Mouse (Mus musculus) WW6 (cell line): ENCODE data around the gene Gm21970.

Source experiments
- DNase-seq: peaks from one replicate; pipeline ENCODE4 v3.0.0-alpha.2; 2013; ENCODE audit warnings: low read depth, low spot score

The Gm21970 gene

GRCm38 (mm10) chr16:91401569-91402165, 10.1 kb downstream of the Gm21970 start:
- no peak for DNase-seq

- no peak for DNase-seq
These were observed 12.3 kb downstream of the Gm21970 start for GRCm38 (mm10) chr16:91403784-91404183.

GRCm38 (mm10) chr16:91404187-91404586, 12.7 kb downstream of the Gm21970 start:
- no peak for DNase-seq

GRCm38 (mm10) chr16:91404828-91405577, 13.5 kb downstream of the Gm21970 start:
- no peak for DNase-seq

DNA sequence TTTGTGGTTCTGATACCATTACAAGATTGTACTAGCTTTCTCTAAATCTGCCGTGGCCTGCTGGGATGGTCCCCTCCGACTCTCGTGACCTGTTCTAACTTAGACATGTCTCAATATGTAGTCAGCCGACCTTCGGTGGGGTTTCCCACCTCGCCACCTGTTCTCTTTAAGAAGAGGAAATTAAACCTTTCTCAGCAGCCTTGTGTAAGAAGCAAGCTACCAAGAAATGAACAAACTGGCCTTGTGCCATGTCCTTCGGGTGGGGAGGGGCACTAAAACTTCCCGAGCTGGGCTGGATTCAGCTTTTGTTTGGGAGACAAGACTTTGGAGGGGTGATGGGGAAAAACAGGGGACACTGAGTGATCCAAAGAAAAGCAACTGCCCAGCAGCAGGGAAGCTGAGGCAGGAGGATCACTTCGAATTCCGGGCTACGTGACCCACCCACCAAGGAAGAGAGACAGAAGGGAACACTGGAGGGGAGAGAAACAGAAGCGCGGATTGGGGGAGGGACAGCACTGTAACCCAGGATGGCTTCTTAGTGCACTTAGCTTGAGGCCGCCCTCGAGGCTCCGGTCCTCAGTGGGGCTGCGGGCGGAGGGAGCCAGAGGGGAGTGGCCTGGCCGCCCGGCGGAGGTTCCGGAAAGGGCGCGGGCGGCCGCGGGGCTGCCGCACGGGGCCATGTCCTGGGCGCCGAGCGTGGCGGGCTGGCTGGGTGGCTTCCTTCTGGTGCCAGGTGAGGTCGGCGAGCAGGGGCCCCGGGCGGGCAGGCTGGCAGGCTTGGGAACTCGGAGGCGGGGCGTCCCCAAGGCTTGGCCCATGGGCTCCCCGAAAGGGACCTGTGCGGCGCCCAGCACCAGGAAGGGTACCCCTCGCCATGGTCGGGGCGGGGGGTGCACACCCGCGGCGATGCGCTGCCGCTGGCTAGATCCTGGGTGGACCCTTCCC, 14.4 kb downstream of the Gm21970 start, which contains the start of gene Il10rb:
Gene Il10rb (plus strand): TSS at position 525 of the 945 bp plus-strand sequence.
- no peak for DNase-seq

- DNase-seq: no peak
These were observed 15.2 kb downstream of the Gm21970 start for GRCm38 (mm10) chr16:91406585-91407220.

- no peak for DNase-seq
These were observed 21.8 kb downstream of the Gm21970 start for GRCm38 (mm10) chr16:91413102-91413844.

GRCm38 (mm10) chr16:91415391-91416189, 24.1 kb downstream of the Gm21970 start:
- no peak for DNase-seq

- DNase-seq: no peak
These were observed 24.8 kb downstream of the Gm21970 start for GRCm38 (mm10) chr16:91416357-91416756.

- DNase-seq: no peak
These were observed 25.4 kb downstream of the Gm21970 start for GRCm38 (mm10) chr16:91416938-91417337.

- no peak for DNase-seq
These were observed 27.0 kb downstream of the Gm21970 start for GRCm38 (mm10) chr16:91418531-91418930.

DNA sequence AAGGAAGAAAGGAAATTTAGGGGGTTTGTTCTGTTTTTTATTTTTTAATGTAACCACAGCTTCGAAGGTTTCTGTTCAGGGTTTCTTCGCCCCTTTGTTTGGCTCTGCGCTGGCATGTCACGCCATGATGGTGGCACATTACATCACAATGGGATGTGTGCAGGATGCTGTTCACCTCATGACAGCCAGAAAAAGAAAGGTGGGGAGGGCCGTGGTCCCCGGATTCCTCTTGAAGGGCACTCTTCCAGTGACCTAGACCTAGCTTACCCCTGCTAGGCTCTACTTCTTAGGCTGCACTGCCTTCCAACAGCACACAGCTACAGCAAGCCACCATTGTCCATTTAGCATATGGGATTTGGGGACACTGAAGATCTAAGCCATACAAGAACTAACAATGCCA, 34.3 kb downstream of the Gm21970 start:
- DNase-seq: no peak

- no peak for DNase-seq
These were observed 35.1 kb downstream of the Gm21970 start for GRCm38 (mm10) chr16:91426586-91426985.

DNA sequence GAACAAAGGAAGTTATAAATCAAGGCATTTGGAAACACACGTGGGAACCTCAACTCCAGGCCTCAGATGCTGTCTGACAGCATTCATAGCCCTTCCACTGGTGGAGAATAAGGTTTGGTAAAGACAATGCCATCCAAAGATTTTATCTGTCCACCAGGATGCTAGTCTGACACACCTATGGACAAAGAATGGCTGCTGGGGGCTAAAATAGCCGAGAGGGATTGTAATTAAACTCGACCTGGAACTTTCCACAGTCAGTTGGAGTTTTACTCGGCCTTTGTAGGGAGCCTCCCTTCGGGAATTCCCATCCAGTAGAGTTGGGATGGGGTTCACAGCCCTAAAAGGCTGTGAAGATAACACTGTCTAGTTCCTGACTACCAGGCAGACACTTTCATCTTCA, 35.9 kb downstream of the Gm21970 start:
- no peak for DNase-seq

DNA sequence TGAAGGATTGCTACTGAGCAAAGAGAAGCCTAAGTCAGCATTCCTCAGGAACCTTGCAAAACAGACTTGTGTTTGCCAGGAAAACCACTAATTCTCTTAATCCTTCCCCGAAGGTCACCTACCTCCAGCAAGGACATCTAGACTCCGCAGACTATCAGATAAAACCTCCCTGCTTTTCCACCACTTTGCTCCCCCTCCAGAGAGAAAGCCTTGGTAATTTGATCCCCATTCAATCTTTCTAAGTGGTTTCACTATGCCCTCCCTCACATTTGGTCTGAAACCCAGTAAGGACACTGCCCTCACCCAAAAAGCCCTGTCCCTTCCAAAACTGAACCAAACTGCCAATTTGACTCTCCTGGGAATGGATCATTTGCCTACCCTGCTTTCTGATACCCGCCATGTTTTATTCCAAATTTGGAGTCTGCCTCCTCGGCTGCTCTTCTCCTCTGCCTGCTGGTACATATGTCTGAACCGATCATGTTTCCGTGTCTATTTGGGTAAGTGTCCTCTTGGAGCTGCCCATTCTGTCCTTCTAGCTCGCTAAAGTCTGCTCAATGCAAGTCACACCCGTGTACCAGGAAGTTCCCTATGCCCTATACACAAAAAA, 36.8 kb downstream of the Gm21970 start:
- no peak for DNase-seq

- DNase-seq: no peak
These were observed 41.3 kb downstream of the Gm21970 start for GRCm38 (mm10) chr16:91432720-91433328.

DNA sequence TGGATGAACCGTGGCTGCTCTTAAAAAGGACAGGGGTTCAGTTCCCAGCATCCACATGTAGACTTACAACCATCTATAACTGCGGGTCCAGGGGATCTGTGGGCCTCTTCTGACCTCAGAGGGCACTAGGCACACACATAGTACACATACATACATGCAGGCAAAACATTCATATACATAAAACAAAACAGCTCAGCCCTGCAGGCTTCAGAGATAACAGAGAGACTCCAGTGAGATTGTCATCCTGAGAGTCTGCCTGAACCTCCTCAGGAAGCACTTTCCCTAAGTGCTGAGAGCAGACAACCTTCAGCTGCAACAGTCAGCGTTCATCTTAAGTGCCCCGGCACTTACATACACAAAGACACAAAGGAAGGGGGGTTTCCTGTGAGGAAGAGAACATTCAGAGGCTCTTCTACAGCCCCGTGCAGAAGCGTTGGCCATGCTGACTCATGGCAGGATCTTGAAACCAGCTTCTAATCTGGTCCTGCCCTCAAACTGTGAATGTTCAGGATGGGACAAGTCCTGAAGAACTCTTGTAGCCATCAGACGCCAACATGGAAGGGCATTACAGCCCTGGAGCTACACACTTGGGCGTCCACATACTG, 41.9 kb downstream of the Gm21970 start:
- no peak for DNase-seq

DNA sequence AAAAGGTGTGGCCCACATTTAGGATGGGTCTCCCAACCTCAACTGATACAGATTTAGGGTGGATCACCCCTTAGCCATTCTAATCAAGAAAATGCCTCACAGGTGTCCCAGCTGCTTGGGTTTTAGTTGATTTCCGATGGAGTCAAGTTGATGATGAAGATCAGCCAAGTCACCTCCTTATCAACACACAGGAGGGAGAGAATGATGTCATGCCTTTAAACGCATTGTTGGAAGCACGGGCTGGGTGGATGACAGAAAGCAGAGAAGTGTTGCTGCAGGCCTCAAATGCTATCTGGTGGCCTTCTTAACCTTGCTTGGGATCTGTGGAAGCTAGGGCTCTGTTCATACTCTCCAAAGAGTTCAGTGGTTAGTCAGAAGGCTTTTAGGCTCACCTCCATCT, 42.6 kb downstream of the Gm21970 start:
- DNase-seq: no peak

DNA sequence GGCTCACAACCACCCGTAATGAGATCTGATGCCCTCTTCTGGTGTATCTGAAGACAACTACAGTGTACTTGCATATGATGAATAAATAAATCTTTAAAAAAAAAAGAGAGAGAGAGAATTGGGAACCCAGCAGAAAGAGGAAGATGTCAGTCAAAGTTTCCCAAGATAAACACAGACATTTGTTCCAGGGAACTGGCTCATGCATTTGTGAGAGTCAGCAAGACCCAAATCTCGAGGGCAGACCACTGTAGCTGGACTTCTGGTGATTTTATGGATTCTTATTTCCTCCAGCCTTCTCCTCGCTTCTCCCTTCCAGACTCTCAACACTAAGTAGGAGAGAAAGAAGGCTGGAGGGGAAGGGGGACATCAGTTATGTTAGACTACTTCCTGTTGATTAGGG, 46.6 kb downstream of the Gm21970 start:
- no peak for DNase-seq
